In the genomic region with DNA sequence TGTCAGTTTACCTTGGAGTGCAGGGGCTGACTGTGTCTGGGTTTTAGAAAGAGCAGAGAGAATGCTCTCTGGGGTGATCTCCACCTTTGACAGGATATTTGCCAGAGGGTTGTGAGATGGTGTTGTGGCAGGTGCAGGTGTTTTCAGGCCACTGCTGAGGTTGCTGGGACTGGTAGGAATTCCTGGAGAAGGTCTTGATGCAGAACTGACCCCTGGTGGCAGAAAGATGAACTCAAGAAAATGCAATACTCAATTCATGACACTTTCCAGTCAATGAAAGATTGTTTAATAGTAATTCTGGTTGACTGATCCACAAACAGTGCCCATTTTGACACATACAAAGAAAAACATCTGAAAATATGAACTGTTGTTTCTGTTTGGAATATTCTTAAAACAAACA, we compare ENCODE assay signal across 9 mouse cellular contexts. TPM values are rescaled to one million over a fixed set of nuclear protein-coding genes. Genes with fewer than 3 reads are reported as not detected.
DNase-seq lines count a peak whose midpoint lies in the region; ATAC-seq and TF ChIP-seq lines count a peak whose summit lies in the region.
"Had no signal": no experiment of that assay in that cellular context is flagged by ENCODE, and none has a peak within 500 bp of the region (broad histone marks: within the 10 kb centered on the region; RNA-seq: fewer than 3 reads in every experiment).

No protein-coding gene starts in this region.

- peak; percentile 65 for TF ChIP-seq RAD21 in CH12.LX (IDR thresholded peaks at IDR 0.05; ENCODE audit: low read depth, low read length)

- H3K36me3 ChIP-seq in intestine, postnatal 0 days (ENCODE audit: control insufficient read depth, insufficient read depth): peaks cover 42% of the 10 kb centered on the region
- H3K36me3 ChIP-seq in intestine, embryonic 15.5 days: peaks cover 26% of the 10 kb centered on the region
- H3K36me3 ChIP-seq in CH12.LX (replicated peaks in 1 of 2; ENCODE audit: control insufficient read depth in 1 of 2, insufficient read depth in 1 of 2, low read length in 1 of 2): peaks cover 32 to 78% of the 10 kb centered on the region in 2 experiments
- peaks cover 14% of the 10 kb centered on the region for H3K36me3 ChIP-seq in intestine, embryonic 16.5 days (ENCODE audit: control insufficient read depth, insufficient read depth, low read length)
- peaks cover 98% of the 10 kb centered on the region for H3K36me3 ChIP-seq in limb, embryonic 10.5 days

- no peak overlapping the region for H3K4me3 ChIP-seq in intestine, postnatal 0 days (ENCODE audit: low read depth, low read length)
- H3K4me3 ChIP-seq in intestine, embryonic 15.5 days (replicated peaks): no peak overlapping the region
- H3K4me3 ChIP-seq in CH12.LX (replicated peaks in 1 of 3; ENCODE audit: low read depth in 2 of 3, low read length in 2 of 3, poor library complexity in 1 of 3): no peak overlapping the region
- H3K4me3 ChIP-seq in intestine, embryonic 16.5 days (ENCODE audit: low read length): no peak overlapping the region
- no peak overlapping the region for H3K4me3 ChIP-seq in limb, embryonic 10.5 days
- H3K4me3 ChIP-seq: embryonic facial prominence, embryonic 15.5 days; liver, embryonic 13.5 days had no signal

- no peak overlapping the region for H3K27ac ChIP-seq in intestine, postnatal 0 days (ENCODE audit: low read depth, low read length)
- H3K27ac ChIP-seq in intestine, embryonic 15.5 days: no peak overlapping the region
- no peak overlapping the region for H3K27ac ChIP-seq in CH12.LX (ENCODE audit: insufficient read depth, low read depth)
- H3K27ac ChIP-seq in intestine, embryonic 16.5 days (ENCODE audit: low read length): no peak overlapping the region
- no peak overlapping the region for H3K27ac ChIP-seq in limb, embryonic 10.5 days
- H3K27ac ChIP-seq: embryonic facial prominence, embryonic 15.5 days; liver, embryonic 13.5 days had no signal

- no peak for TF ChIP-seq POLR2A in CH12.LX (IDR thresholded peaks at IDR 0.05; ENCODE audit: low read depth, low read length)

- no peaks in the 10 kb centered on the region for H3K27me3 ChIP-seq in intestine, postnatal 0 days (replicated peaks; ENCODE audit: control insufficient read depth, insufficient read depth, low read length)
- no peaks in the 10 kb centered on the region for H3K27me3 ChIP-seq in intestine, embryonic 15.5 days (replicated peaks)
- no peaks in the 10 kb centered on the region for H3K27me3 ChIP-seq in CH12.LX (replicated peaks)
- no peaks in the 10 kb centered on the region for H3K27me3 ChIP-seq in intestine, embryonic 16.5 days (replicated peaks; ENCODE audit: control insufficient read depth, insufficient read depth, low read length)
- no peaks in the 10 kb centered on the region for H3K27me3 ChIP-seq in limb, embryonic 10.5 days (ENCODE audit: low read depth, poor library complexity, severe bottlenecking)
- H3K27me3 ChIP-seq: embryonic facial prominence, embryonic 15.5 days; liver, embryonic 13.5 days had no signal

- no peak for ATAC-seq in intestine, postnatal 0 days
- ATAC-seq in intestine, embryonic 15.5 days: no peak
- peak; percentile 44; the same call in 1 of the 2 replicates for ATAC-seq in megakaryocyte progenitor cell, adult 5-6 weeks (replicated peaks; ENCODE audit: poor library complexity)
- ATAC-seq in intestine, embryonic 16.5 days: no peak

- no peaks in the 10 kb centered on the region for H3K4me1 ChIP-seq in intestine, postnatal 0 days (replicated peaks; ENCODE audit: control insufficient read depth, insufficient read depth, low read length)
- no peaks in the 10 kb centered on the region for H3K4me1 ChIP-seq in intestine, embryonic 15.5 days (replicated peaks)
- no peaks in the 10 kb centered on the region for H3K4me1 ChIP-seq in CH12.LX (ENCODE audit: control insufficient read depth in 1 of 2, insufficient read depth in 2 of 2)
- H3K4me1 ChIP-seq in intestine, embryonic 16.5 days (ENCODE audit: control insufficient read depth, insufficient read depth, low read length): no peaks in the 10 kb centered on the region
- H3K4me1 ChIP-seq in limb, embryonic 10.5 days: no peaks in the 10 kb centered on the region
- H3K4me1 ChIP-seq: embryonic facial prominence, embryonic 15.5 days had no signal

- H3K9ac ChIP-seq in intestine, postnatal 0 days (ENCODE audit: low read depth, low read length): no peak overlapping the region
- H3K9ac ChIP-seq in intestine, embryonic 15.5 days: no peak overlapping the region
- H3K9ac ChIP-seq in CH12.LX (ENCODE audit: insufficient read depth, low read depth): no peak overlapping the region
- H3K9ac ChIP-seq in intestine, embryonic 16.5 days (ENCODE audit: low read depth, low read length): no peak overlapping the region
- H3K9ac ChIP-seq: embryonic facial prominence, embryonic 15.5 days; liver, embryonic 13.5 days had no signal

- TF ChIP-seq CTCF in intestine, postnatal 0 days (IDR thresholded peaks at IDR 0.05; ENCODE audit: low read depth): peak; percentile 77
- TF ChIP-seq CTCF in CH12.LX (conservative IDR thresholded peaks at IDR 0.05 in 1 of 2, IDR thresholded peaks at IDR 0.05 in 1 of 2; ENCODE audit: low read depth in 2 of 2, low read length in 2 of 2): peak; percentile 36 to 67; a peak in 3 of 4 replicates

- no peak for TF ChIP-seq EP300 in CH12.LX (IDR thresholded peaks at IDR 0.05; ENCODE audit: low read length)

- dilution Hi-C loops in CH12.LX (cut with MboI; ENCODE audit: extremely low pct_ligation_motif_present, extremely low pct_unique_long_range_greater_than_20kb, low sequenced_read_pairs): no loop called here

- no peak overlapping the region for H3K4me2 ChIP-seq in intestine, postnatal 0 days (replicated peaks; ENCODE audit: low read depth)
- no peak overlapping the region for H3K4me2 ChIP-seq in intestine, embryonic 15.5 days (replicated peaks)
- H3K4me2 ChIP-seq in CH12.LX (ENCODE audit: insufficient read depth, low read depth, poor library complexity, severe bottlenecking): no peak overlapping the region
- no peak overlapping the region for H3K4me2 ChIP-seq in intestine, embryonic 16.5 days (ENCODE audit: low read depth, low read length)
- H3K4me2 ChIP-seq: embryonic facial prominence, embryonic 15.5 days; liver, embryonic 13.5 days had no signal

- H3K79me2 ChIP-seq in CH12.LX (replicated peaks; ENCODE audit: control insufficient read depth, extremely low read depth, insufficient read depth, poor library complexity, severe bottlenecking): no peaks in the 10 kb centered on the region

- no peak for DNase-seq in CH12.LX (ENCODE audit: extremely low read depth)
- peak; percentile 48 for DNase-seq in adipocyte (ENCODE audit: low spot score)
- no peak for DNase-seq in limb, embryonic 10.5 days (ENCODE audit: low spot score)
- DNase-seq: liver, embryonic 13.5 days had no signal

- H3K9me3 ChIP-seq in intestine, postnatal 0 days (ENCODE audit: control insufficient read depth): no peaks in the 10 kb centered on the region
- no peaks in the 10 kb centered on the region for H3K9me3 ChIP-seq in intestine, embryonic 15.5 days
- H3K9me3 ChIP-seq in CH12.LX (replicated peaks; ENCODE audit: low read length): no peaks in the 10 kb centered on the region
- no peaks in the 10 kb centered on the region for H3K9me3 ChIP-seq in intestine, embryonic 16.5 days (ENCODE audit: control insufficient read depth, low read length)
- no peaks in the 10 kb centered on the region for H3K9me3 ChIP-seq in limb, embryonic 10.5 days (replicated peaks)
- H3K9me3 ChIP-seq: embryonic facial prominence, embryonic 15.5 days; liver, embryonic 13.5 days had no signal

- in situ Hi-C loops in CH12.LX (cut with MboI; ENCODE audit: low pct_ligation_motif_present, low pct_unique_long_range_greater_than_20kb, low sequenced_read_pairs): loop anchor here (25.0 kb wide), 1 partner anchor 260 kb away; no protein-coding TSS in a partner anchor

TF ChIP-seq in CH12.LX, 34 proteins besides CTCF, POLR2A, EP300 and RAD21:
- TF ChIP-seq KAT2A (IDR thresholded peaks at IDR 0.05; ENCODE audit: insufficient replicate concordance, low read length) (no peak), SMC3 (IDR thresholded peaks at IDR 0.05; ENCODE audit: low read depth, low read length) (peak; percentile 72)

RNA-seq across cellular contexts. Expression of gene Tars2, which starts 12.0 kb away (rescaled TPM):
- polyA plus RNA-seq in intestine, postnatal 0 days (2015; fragmentation: Nextera tagmentation; extraction: Ambion mirVana): 14.9 TPM in 2 replicates
- 54.4 and 54.5 TPM in 2 replicates for polyA plus RNA-seq in intestine, embryonic 15.5 days (2015; fragmentation: Nextera tagmentation; extraction: Ambion mirVana)
- total RNA-seq in CH12.LX (2012; rRNA removed) (71.1 and 74.7 TPM in 2 replicates), CH12.LX (2014; rRNA removed) (59.8 and 61.5 TPM in 2 replicates)
- 97.6 and 106 TPM in 2 replicates for polyA plus RNA-seq in CH12.LX (2012; ENCODE audit: insufficient read length, low read depth)
- total RNA-seq in megakaryocyte progenitor cell, adult 5-6 weeks (2015): 27.8 and 29.9 TPM in 2 replicates
- total RNA-seq in megakaryocyte progenitor cell, adult 5-6 weeks (2017): 47.3 and 52.2 TPM in 2 replicates
- polyA plus RNA-seq in intestine, embryonic 16.5 days (2015; fragmentation: Nextera tagmentation; extraction: Ambion mirVana): 56.3 and 58.9 TPM in 2 replicates
- 82.1 and 86.1 TPM in 2 replicates for polyA plus RNA-seq in limb, embryonic 10.5 days (2016; fragmentation: Nextera tagmentation; extraction: Ambion mirVana)

RNA-seq across cellular contexts. Expression of gene Ecm1, which starts 32.6 kb away (rescaled TPM):
- polyA plus RNA-seq in intestine, postnatal 0 days (2015; fragmentation: Nextera tagmentation; extraction: Ambion mirVana): 35.8 and 39.1 TPM in 2 replicates
- polyA plus RNA-seq in intestine, embryonic 15.5 days (2015; fragmentation: Nextera tagmentation; extraction: Ambion mirVana): 20.2 and 20.9 TPM in 2 replicates
- total RNA-seq in CH12.LX (2012; rRNA removed): 0.42 and 1.0 TPM in 2 replicates
- 0.40 and 1.00 TPM in 2 replicates for total RNA-seq in CH12.LX (2014; rRNA removed)
- polyA plus RNA-seq in CH12.LX (2012; ENCODE audit: insufficient read length, low read depth): 4.0 and 4.3 TPM in 2 replicates
- total RNA-seq in megakaryocyte progenitor cell, adult 5-6 weeks (2015): 3.9 and 5.4 TPM in 2 replicates
- total RNA-seq in megakaryocyte progenitor cell, adult 5-6 weeks (2017): 0.37 and 1.8 TPM in 2 replicates
- polyA plus RNA-seq in intestine, embryonic 16.5 days (2015; fragmentation: Nextera tagmentation; extraction: Ambion mirVana): 15.3 and 17.8 TPM in 2 replicates
- polyA plus RNA-seq in limb, embryonic 10.5 days (2016; fragmentation: Nextera tagmentation; extraction: Ambion mirVana): 7.5 and 11.1 TPM in 2 replicates

RNA-seq across cellular contexts. Expression of gene Rprd2, which starts 46.7 kb away (rescaled TPM):
- polyA plus RNA-seq in intestine, postnatal 0 days (2015; fragmentation: Nextera tagmentation; extraction: Ambion mirVana): 12.4 and 13.8 TPM in 2 replicates
- 16.9 and 18.3 TPM in 2 replicates for polyA plus RNA-seq in intestine, embryonic 15.5 days (2015; fragmentation: Nextera tagmentation; extraction: Ambion mirVana)
- total RNA-seq in CH12.LX (2012; rRNA removed) (8.1 and 8.4 TPM in 2 replicates), CH12.LX (2014; rRNA removed) (12.3 and 12.5 TPM in 2 replicates)
- 13.2 and 16.2 TPM in 2 replicates for polyA plus RNA-seq in CH12.LX (2012; ENCODE audit: insufficient read length, low read depth)
- 51.7 and 59.5 TPM in 2 replicates for total RNA-seq in megakaryocyte progenitor cell, adult 5-6 weeks (2015)
- total RNA-seq in megakaryocyte progenitor cell, adult 5-6 weeks (2017): 18.9 and 22.5 TPM in 2 replicates
- polyA plus RNA-seq in intestine, embryonic 16.5 days (2015; fragmentation: Nextera tagmentation; extraction: Ambion mirVana): 13.5 TPM in 2 replicates
- 21.0 and 24.8 TPM in 2 replicates for polyA plus RNA-seq in limb, embryonic 10.5 days (2016; fragmentation: Nextera tagmentation; extraction: Ambion mirVana)
